Comparison of ENCODE assay signal across 10 mouse cellular contexts in genomic region chr7:38267006-38267680, GRCm38 (mm10). TPM values are rescaled to one million over a fixed set of nuclear protein-coding genes. Genes with fewer than 3 reads are reported as not detected.
A peak's percentile ranks its signal among the peaks of the same experiment; 100 is the strongest.
DNase-seq lines count a peak whose midpoint lies in the region; ATAC-seq and TF ChIP-seq lines count a peak whose summit lies in the region.
"Had no signal": no experiment of that assay in that cellular context is flagged by ENCODE, and none has a peak within 500 bp of the region (broad histone marks: within the 10 kb centered on the region; RNA-seq: fewer than 3 reads in every experiment).

No protein-coding gene starts in this region.

- H3K27me3 ChIP-seq in CH12.LX (replicated peaks): no peaks in the 10 kb centered on the region
- H3K27me3 ChIP-seq in embryonic facial prominence, embryonic 10.5 days (replicated peaks; ENCODE audit: low read depth, poor library complexity, severe bottlenecking): no peaks in the 10 kb centered on the region
- H3K27me3 ChIP-seq in midbrain, postnatal 0 days (ENCODE audit: insufficient read depth, low read length): no peaks in the 10 kb centered on the region
- H3K27me3 ChIP-seq: embryonic facial prominence, embryonic 12.5 days; limb, embryonic 13.5 days had no signal

- peaks cover 3 to 23% of the 10 kb centered on the region in 2 experiments for H3K4me1 ChIP-seq in CH12.LX (ENCODE audit: control insufficient read depth in 1 of 2, insufficient read depth in 2 of 2)
- H3K4me1 ChIP-seq in embryonic facial prominence, embryonic 10.5 days: peaks cover 13% of the 10 kb centered on the region
- peaks cover 10% of the 10 kb centered on the region for H3K4me1 ChIP-seq in midbrain, postnatal 0 days (ENCODE audit: insufficient read depth, low read length)

- no peaks in the 10 kb centered on the region for H3K9me3 ChIP-seq in CH12.LX (replicated peaks; ENCODE audit: low read length)
- H3K9me3 ChIP-seq in embryonic facial prominence, embryonic 10.5 days: no peaks in the 10 kb centered on the region
- H3K9me3 ChIP-seq in midbrain, postnatal 0 days (ENCODE audit: low read length): no peaks in the 10 kb centered on the region
- H3K9me3 ChIP-seq: embryonic facial prominence, embryonic 12.5 days; limb, embryonic 13.5 days had no signal

- DNase-seq in layer of hippocampus, adult 11-12 months (ENCODE audit: low spot score): peak; percentile 50
- no peak for DNase-seq in layer of hippocampus, postnatal 36 days
- peak; percentile 61 for DNase-seq in CH12.LX (ENCODE audit: extremely low read depth)
- peak; percentile 58 for DNase-seq in adrenal gland, postnatal 10 days
- DNase-seq in embryonic facial prominence, embryonic 10.5 days (ENCODE audit: low spot score): peak; percentile 60
- peak; percentile 61 for DNase-seq in kidney, adult 9 months
- peak; percentile 58 for DNase-seq in midbrain, postnatal 0 days (ENCODE audit: low spot score)
- peak; percentile 38 to 40 for DNase-seq in thymus, postnatal 36 days

- H3K36me3 ChIP-seq in CH12.LX (replicated peaks in 1 of 2; ENCODE audit: control insufficient read depth in 1 of 2, insufficient read depth in 1 of 2, low read length in 1 of 2): peaks cover 57 to 69% of the 10 kb centered on the region in 2 experiments
- peaks cover 68% of the 10 kb centered on the region for H3K36me3 ChIP-seq in embryonic facial prominence, embryonic 10.5 days (replicated peaks)
- H3K36me3 ChIP-seq in midbrain, postnatal 0 days (ENCODE audit: insufficient read depth, low read length): peaks cover 56% of the 10 kb centered on the region

- H3K4me3 ChIP-seq in CH12.LX (replicated peaks in 1 of 3; ENCODE audit: low read depth in 2 of 3, low read length in 2 of 3, poor library complexity in 1 of 3): no peak overlapping the region
- H3K4me3 ChIP-seq in embryonic facial prominence, embryonic 10.5 days: no peak overlapping the region
- H3K4me3 ChIP-seq in midbrain, postnatal 0 days (ENCODE audit: low read depth, low read length): no peak overlapping the region
- H3K4me3 ChIP-seq: embryonic facial prominence, embryonic 12.5 days; limb, embryonic 13.5 days had no signal

- in situ Hi-C loops in CH12.LX (cut with MboI; ENCODE audit: low pct_ligation_motif_present, low pct_unique_long_range_greater_than_20kb, low sequenced_read_pairs): loop anchor here (10.0 kb wide), 1 partner anchor 62 kb away; no protein-coding TSS in a partner anchor

- TF ChIP-seq CTCF in CH12.LX (conservative IDR thresholded peaks at IDR 0.05 in 1 of 2, IDR thresholded peaks at IDR 0.05 in 1 of 2; ENCODE audit: low read depth in 2 of 2, low read length in 2 of 2): peak in 1 of 2 experiments; percentile 73; a peak in 2 of 4 replicates
- peak; percentile 74 for TF ChIP-seq CTCF in midbrain, postnatal 0 days (IDR thresholded peaks at IDR 0.05)

- H3K27ac ChIP-seq in CH12.LX (ENCODE audit: insufficient read depth, low read depth): no peak overlapping the region
- H3K27ac ChIP-seq in embryonic facial prominence, embryonic 10.5 days (replicated peaks): no peak overlapping the region
- H3K27ac ChIP-seq in midbrain, postnatal 0 days (ENCODE audit: low read depth, low read length): no peak overlapping the region
- H3K27ac ChIP-seq: embryonic facial prominence, embryonic 12.5 days; limb, embryonic 13.5 days had no signal

- TF ChIP-seq POLR2A in CH12.LX (IDR thresholded peaks at IDR 0.05; ENCODE audit: low read depth, low read length): no peak

- ATAC-seq in midbrain, postnatal 0 days (ENCODE audit: low FRiP score): 0 out of 2 replicates have a peak, but pooled peaks have one; percentile 20

- peaks cover 20% of the 10 kb centered on the region for H3K79me2 ChIP-seq in CH12.LX (replicated peaks; ENCODE audit: control insufficient read depth, extremely low read depth, insufficient read depth, poor library complexity, severe bottlenecking)

- no peak overlapping the region for H3K9ac ChIP-seq in CH12.LX (ENCODE audit: insufficient read depth, low read depth)
- H3K9ac ChIP-seq in midbrain, postnatal 0 days (replicated peaks; ENCODE audit: low read length, poor library complexity, severe bottlenecking): no peak overlapping the region
- H3K9ac ChIP-seq: embryonic facial prominence, embryonic 12.5 days; limb, embryonic 13.5 days had no signal

- WGBS in embryonic facial prominence, embryonic 10.5 days: 88% methylated on average over 8 of the region's 8 CpGs
- WGBS in midbrain, postnatal 0 days: 91% methylated on average over 8 of the region's 8 CpGs

- dilution Hi-C loops in CH12.LX (cut with MboI; ENCODE audit: extremely low pct_ligation_motif_present, extremely low pct_unique_long_range_greater_than_20kb, low sequenced_read_pairs): no loop called here

- peak; percentile 46; the same call in 1 of the 2 replicates for TF ChIP-seq EP300 in CH12.LX (IDR thresholded peaks at IDR 0.05; ENCODE audit: low read length)

- no peak overlapping the region for H3K4me2 ChIP-seq in CH12.LX (ENCODE audit: insufficient read depth, low read depth, poor library complexity, severe bottlenecking)
- no peak overlapping the region for H3K4me2 ChIP-seq in midbrain, postnatal 0 days (ENCODE audit: low read depth, low read length, poor library complexity, severe bottlenecking)
- H3K4me2 ChIP-seq: embryonic facial prominence, embryonic 12.5 days; limb, embryonic 13.5 days had no signal

- peak; percentile 60 for TF ChIP-seq RAD21 in CH12.LX (IDR thresholded peaks at IDR 0.05; ENCODE audit: low read depth, low read length)

TF ChIP-seq in CH12.LX, 34 proteins besides CTCF, POLR2A, EP300 and RAD21:
- TF ChIP-seq MAFK (IDR thresholded peaks at IDR 0.05; ENCODE audit: insufficient replicate concordance, low read length): no peak
- TF ChIP-seq BHLHE40 (IDR thresholded peaks at IDR 0.05; ENCODE audit: low read depth, low read length): no peak
- TF ChIP-seq MAZ (IDR thresholded peaks at IDR 0.05; ENCODE audit: low read depth, low read length): no peak
- TF ChIP-seq CHD1 (IDR thresholded peaks at IDR 0.05; ENCODE audit: low read depth, low read length): no peak
- TF ChIP-seq MXI1 (IDR thresholded peaks at IDR 0.05; ENCODE audit: low read depth, low read length): no peak
- 0 out of 2 replicates have a peak, but pooled peaks have one; percentile 40 for TF ChIP-seq SIN3A (IDR thresholded peaks at IDR 0.05; ENCODE audit: low read length)
- TF ChIP-seq SMC3 (IDR thresholded peaks at IDR 0.05; ENCODE audit: low read depth, low read length): peak; percentile 41
- no peak for TF ChIP-seq MEF2A (IDR thresholded peaks at IDR 0.05; ENCODE audit: borderline replicate concordance, low read depth, low read length)
- no peak for TF ChIP-seq JUND (conservative IDR thresholded peaks at IDR 0.05; ENCODE audit: low read depth, low read length)
TF ChIP-seq in CH12.LX: peak in this region for 2.

RNA-seq across cellular contexts. Expression of gene Pop4, which starts 4.1 kb away (rescaled TPM):
- total RNA-seq in layer of hippocampus, postnatal 36 days (2021): 10 to 100 TPM; 19.3 to 20.6 TPM
- total RNA-seq in CH12.LX (2012; rRNA removed) (33.5 and 39.7 TPM in 2 replicates), CH12.LX (2014; rRNA removed) (64.0 and 73.8 TPM in 2 replicates)
- polyA plus RNA-seq in CH12.LX (2012; ENCODE audit: insufficient read length, low read depth): 50.5 and 63.0 TPM in 2 replicates
- 10 to 100 TPM; 34.4 to 37.7 TPM for total RNA-seq in adrenal gland, postnatal 10 days (2021)
- polyA plus RNA-seq in embryonic facial prominence, embryonic 10.5 days (2016; fragmentation: Nextera tagmentation; extraction: Ambion mirVana): 84.2 and 92.7 TPM in 2 replicates
- 60.2 and 71.6 TPM in 2 replicates for total RNA-seq in midbrain, postnatal 0 days (2014; rRNA removed)
- 72.0 and 73.1 TPM in 2 replicates for polyA plus RNA-seq in midbrain, postnatal 0 days (2015; fragmentation: Nextera tagmentation; extraction: Ambion mirVana)

RNA-seq across cellular contexts. Expression of gene Plekhf1, which starts 39.3 kb away (rescaled TPM):
- 1 to 10 TPM; 2.4 to 4.3 TPM for total RNA-seq in layer of hippocampus, postnatal 36 days (2021)
- total RNA-seq in CH12.LX (2012; rRNA removed): 0.59 and 0.72 TPM in 2 replicates
- total RNA-seq in CH12.LX (2014; rRNA removed): 0.16 and 0.24 TPM in 2 replicates
- 0.12 TPM in 1 of 2 replicates, not detected in the other for polyA plus RNA-seq in CH12.LX (2012; ENCODE audit: insufficient read length, low read depth)
- total RNA-seq in adrenal gland, postnatal 10 days (2021): 1 to 10 TPM; 4.2 to 6.1 TPM
- 3.0 and 3.3 TPM in 2 replicates for polyA plus RNA-seq in embryonic facial prominence, embryonic 10.5 days (2016; fragmentation: Nextera tagmentation; extraction: Ambion mirVana)
- 0.38 and 0.77 TPM in 2 replicates for total RNA-seq in midbrain, postnatal 0 days (2014; rRNA removed)
- polyA plus RNA-seq in midbrain, postnatal 0 days (2015; fragmentation: Nextera tagmentation; extraction: Ambion mirVana): 0.46 and 0.58 TPM in 2 replicates

Comparison
In these comparisons a context has a peak if more than half of its experiments do, and no peak if none do; other contexts are left out.
1. DNase-seq: peak in layer of hippocampus, adult 11-12 months (single experiment), CH12.LX (single experiment), adrenal gland, postnatal 10 days (single experiment), embryonic facial prominence, embryonic 10.5 days (single experiment), kidney, adult 9 months (single experiment), midbrain, postnatal 0 days (single experiment) and thymus, postnatal 36 days (2 of 2); none in layer of hippocampus, postnatal 36 days (0 of 2).